Comparison of ENCODE assay signal across 8 mouse cellular contexts in genomic region chr13:88822976-88823521, GRCm38 (mm10). TPM values are rescaled to one million over a fixed set of nuclear protein-coding genes. Genes with fewer than 3 reads are reported as not detected.
DNase-seq lines count a peak whose midpoint lies in the region; ATAC-seq and TF ChIP-seq lines count a peak whose summit lies in the region.

No protein-coding gene starts in this region.

- 0 out of 2 replicates have a peak, but pooled peaks cover 4% of the 10 kb centered on the region for H3K4me1 ChIP-seq in kidney, postnatal 0 days (replicated peaks; ENCODE audit: insufficient read depth, low read length)
- 0 out of 2 replicates have a peak, but pooled peaks cover 6% of the 10 kb centered on the region for H3K4me1 ChIP-seq in forebrain, embryonic 14.5 days (ENCODE audit: control insufficient read depth, insufficient read depth, low read length)
- peaks cover 18% of the 10 kb centered on the region for H3K4me1 ChIP-seq in neural tube, embryonic 15.5 days

- H3K27me3 ChIP-seq in kidney, postnatal 0 days (ENCODE audit: insufficient read depth, low read length), result 0 out of 2 replicates have a peak, but pooled peaks cover 3% of the 10 kb centered on the region
- no peaks in the 10 kb centered on the region for H3K27me3 ChIP-seq in forebrain, embryonic 14.5 days (replicated peaks; ENCODE audit: control insufficient read depth, insufficient read depth, low read length)
- H3K27me3 ChIP-seq in neural tube, embryonic 15.5 days (replicated peaks), result no peaks in the 10 kb centered on the region

- WGBS in kidney, postnatal 0 days, result 24% methylated on average over 10 of the region's 10 CpGs
- WGBS in forebrain, embryonic 14.5 days, result 12% methylated on average over 10 of the region's 10 CpGs
- WGBS in neural tube, embryonic 15.5 days, result 16% methylated on average over 10 of the region's 10 CpGs

- no peak overlapping the region for H3K27ac ChIP-seq in kidney, postnatal 0 days
- H3K27ac ChIP-seq in forebrain, embryonic 14.5 days (ENCODE audit: low read depth, low read length), result peak overlapping the region; percentile 66; the same call in 1 of the 2 replicates
- H3K27ac ChIP-seq in neural tube, embryonic 15.5 days (replicated peaks), result peak overlapping the region; percentile 86

- peak overlapping the region; percentile 59 for H3K4me2 ChIP-seq in kidney, postnatal 0 days (ENCODE audit: low read length)
- H3K4me2 ChIP-seq in forebrain, embryonic 14.5 days (ENCODE audit: low read length), result peak overlapping the region; percentile 80
- H3K4me2 ChIP-seq in neural tube, embryonic 15.5 days, result peak overlapping the region; percentile 90

- no peaks in the 10 kb centered on the region for H3K9me3 ChIP-seq in kidney, postnatal 0 days (replicated peaks; ENCODE audit: low read length)
- H3K9me3 ChIP-seq in forebrain, embryonic 14.5 days (replicated peaks; ENCODE audit: control insufficient read depth, low read length), result no peaks in the 10 kb centered on the region
- H3K9me3 ChIP-seq in neural tube, embryonic 15.5 days (replicated peaks), result no peaks in the 10 kb centered on the region

- no peak for TF ChIP-seq CTCF in kidney, postnatal 0 days (IDR thresholded peaks at IDR 0.05; ENCODE audit: low read depth)

- no peak for DNase-seq in kidney, postnatal 0 days (ENCODE audit: low spot score)
- DNase-seq in kidney, adult 9 months, result no peak
- peak; percentile 36 for DNase-seq in forebrain, embryonic 14.5 days (ENCODE audit: low spot score)
- DNase-seq in left cerebral cortex, adult 18-20 months (ENCODE audit: low spot score in 2 of 2), result peak; percentile 22 to 58
- no peak for DNase-seq in adrenal gland, adult 2 months
- no peak for DNase-seq in spleen, adult 12 weeks (ENCODE audit: low spot score)
- no peak for DNase-seq in testis, postnatal 14 days (ENCODE audit: low spot score)

- ATAC-seq in kidney, postnatal 0 days (replicated peaks; ENCODE audit: low FRiP score, low read depth), result no peak
- peak; percentile 6; the same call in 1 of the 2 replicates for ATAC-seq in forebrain, embryonic 14.5 days
- ATAC-seq in neural tube, embryonic 15.5 days (ENCODE audit: low FRiP score), result peak; percentile 37

- H3K4me3 ChIP-seq in kidney, postnatal 0 days (replicated peaks; ENCODE audit: low read depth, low read length), result peak overlapping the region; percentile 34; the same call in 1 of the 2 replicates
- H3K4me3 ChIP-seq in forebrain, embryonic 14.5 days (ENCODE audit: low read depth, low read length), result peak overlapping the region; percentile 60
- peak overlapping the region; percentile 82 for H3K4me3 ChIP-seq in neural tube, embryonic 15.5 days (replicated peaks)

- no peaks in the 10 kb centered on the region for H3K36me3 ChIP-seq in kidney, postnatal 0 days (ENCODE audit: insufficient read depth, low read length)
- no peaks in the 10 kb centered on the region for H3K36me3 ChIP-seq in forebrain, embryonic 14.5 days (ENCODE audit: control insufficient read depth, insufficient read depth, low read length)
- H3K36me3 ChIP-seq in neural tube, embryonic 15.5 days, result no peaks in the 10 kb centered on the region

- H3K9ac ChIP-seq in kidney, postnatal 0 days (ENCODE audit: low read depth, low read length), result no peak overlapping the region
- peak overlapping the region; percentile 86 for H3K9ac ChIP-seq in forebrain, embryonic 14.5 days (ENCODE audit: low read length)
- H3K9ac ChIP-seq in neural tube, embryonic 15.5 days (replicated peaks), result peak overlapping the region; percentile 85

RNA-seq across cellular contexts. Expression of gene Edil3, which starts 1.8 kb away (rescaled TPM):
- 2.0 and 2.3 TPM in 2 replicates for polyA plus RNA-seq in kidney, postnatal 0 days (2015; fragmentation: Nextera tagmentation; extraction: Ambion mirVana)
- polyA plus RNA-seq in forebrain, embryonic 14.5 days (2014; fragmentation: Nextera tagmentation; extraction: Ambion mirVana), result 38.5 and 52.2 TPM in 2 replicates
- 10 to 100 TPM; 95.2 to 96.3 TPM for total RNA-seq in left cerebral cortex, adult 18-20 months (2021)
- polyA plus RNA-seq in neural tube, embryonic 15.5 days (2015; fragmentation: Nextera tagmentation; extraction: Ambion mirVana), result 49.3 and 66.3 TPM in 2 replicates
- 1 to 10 TPM; 1.8 to 3.1 TPM for total RNA-seq in adrenal gland, adult 2 months (2021)
- 1.6 and 1.9 TPM in 2 replicates for polyA plus RNA-seq in adrenal gland, adult 2 months (2012; rRNA removed)

Comparison
In these comparisons a context has a peak if more than half of its experiments do, and no peak if none do; other contexts are left out.
1. DNase-seq: peak in forebrain, embryonic 14.5 days (single experiment) and left cerebral cortex, adult 18-20 months (2 of 2); none in kidney, postnatal 0 days (single experiment), kidney, adult 9 months (single experiment), adrenal gland, adult 2 months (single experiment), spleen, adult 12 weeks (single experiment) and testis, postnatal 14 days (single experiment).
2. RNA of gene Edil3, which starts 1.8 kb away (polyA plus RNA-seq): 49.3 to 66.3 TPM in neural tube, embryonic 15.5 days and 38.5 to 52.2 TPM in forebrain, embryonic 14.5 days; 2.0 to 2.3 TPM in kidney, postnatal 0 days and 1.6 to 1.9 TPM in adrenal gland, adult 2 months; every median in the first group is over 10 times any median in the second.
3. Peak in every context shown above with its lines, with median percentiles within 50 percentile points of each other: H3K4me2 ChIP-seq and H3K4me3 ChIP-seq.